Mouse (Mus musculus) myocyte (in vitro differentiated cells): ENCODE results near the gene 1110017D15Rik. TPM values are rescaled to one million over a fixed set of nuclear protein-coding genes. Genes with fewer than 3 reads are reported as not detected.

Experiments used
- H3K27me3 ChIP-seq: one replicate; pipeline ENCODE4 v1.6.1; 2011; ENCODE audit not compliant: control insufficient read depth, insufficient read depth, insufficient read length
- H3K36me3 ChIP-seq: one replicate; pipeline ENCODE4 v1.6.1; 2011; ENCODE audit not compliant: control insufficient read depth, insufficient read depth
- H3K4me2 ChIP-seq: one replicate; pipeline ENCODE4 v1.6.1; 2011; ENCODE audit warnings: low read depth, control low read depth
- H3K4me3 ChIP-seq: one replicate; pipeline ENCODE4 v1.5.1; 2011; ENCODE audit warnings: mild to moderate bottlenecking, control low read depth, moderate library complexity
- H3K79me2 ChIP-seq: one replicate; pipeline ENCODE4 v1.6.1; 2011; ENCODE audit not compliant: control insufficient read depth, insufficient read depth
- H3ac ChIP-seq: one replicate; pipeline ENCODE4 v1.6.1; 2011; ENCODE audit not compliant: control insufficient read depth, insufficient read length
- CEBPB ChIP-seq: IDR thresholded peaks from 2 replicates; pipeline ENCODE4 v1.6.1; 2011; ENCODE audit warnings: mild to moderate bottlenecking, moderate library complexity; ENCODE audit not compliant: poor library complexity, insufficient read depth, severe bottlenecking
- E2F4 ChIP-seq: IDR thresholded peaks from one replicate; pipeline ENCODE4 v1.6.1; 2011; ENCODE audit warnings: mild to moderate bottlenecking, control low read depth, moderate library complexity; ENCODE audit not compliant: insufficient read depth
- MAX ChIP-seq: IDR thresholded peaks from one replicate; pipeline ENCODE4 v1.6.1; 2011; ENCODE audit warnings: low read depth, mild to moderate bottlenecking, control low read depth
- MYOD1 ChIP-seq, 3 experiments: IDR thresholded peaks; one replicate each; pipeline ENCODE4 v1.6.1; 2011; ENCODE audit warnings: control low read depth in 2 of 3, low read depth in 2 of 3, mild to moderate bottlenecking in 2 of 3, moderate library complexity in 1 of 3; ENCODE audit not compliant: insufficient read length in 2 of 3, control insufficient read depth in 1 of 3
- MYOG ChIP-seq, 3 experiments: IDR thresholded peaks; one replicate each; pipeline ENCODE4 v1.6.1; 2011; ENCODE audit warnings: control low read depth in 2 of 3, low read depth in 2 of 3, mild to moderate bottlenecking in 2 of 3; ENCODE audit not compliant: insufficient read length in 2 of 3, control insufficient read depth in 1 of 3, insufficient read depth in 1 of 3
- POLR2A ChIP-seq: IDR thresholded peaks from one replicate; pipeline ENCODE4 v1.6.1; 2011; ENCODE audit warnings: low read depth, mild to moderate bottlenecking, control low read depth, moderate library complexity; ENCODE audit not compliant: insufficient read length
- POLR2AphosphoS2 ChIP-seq: IDR thresholded peaks from one replicate; pipeline ENCODE4 v1.6.1; 2011; ENCODE audit warnings: low read depth, control low read depth; ENCODE audit not compliant: insufficient read length
- REST ChIP-seq: IDR thresholded peaks from one replicate; pipeline ENCODE4 v1.6.1; 2011; ENCODE audit warnings: mild to moderate bottlenecking, control low read depth, moderate library complexity; ENCODE audit not compliant: insufficient read depth, insufficient read length
- SRF ChIP-seq: IDR thresholded peaks from one replicate; pipeline ENCODE4 v1.6.1; 2011; ENCODE audit warnings: low read depth; ENCODE audit not compliant: control insufficient read depth, insufficient read length
- TCF12 ChIP-seq: IDR thresholded peaks from one replicate; pipeline ENCODE4 v1.6.1; 2011; ENCODE audit warnings: mild to moderate bottlenecking, control low read depth; ENCODE audit not compliant: poor library complexity, insufficient read depth, severe bottlenecking
- TCF3 ChIP-seq: IDR thresholded peaks from one replicate; pipeline ENCODE4 v1.6.1; 2011; ENCODE audit warnings: low read depth, control low read depth; ENCODE audit not compliant: insufficient read length
- USF1 ChIP-seq: IDR thresholded peaks from one replicate; pipeline ENCODE4 v1.6.1; 2011; ENCODE audit warnings: low read depth, mild to moderate bottlenecking, control low read depth, moderate library complexity
- polyA plus RNA-seq: library from polyadenylated mRNA; unstranded; fragments of >200 nt; fragmentation: generic; extraction: Trizol; gene quantifications from one replicate; pipeline ENCODE4 v1.2.1, GENCODE M21; 2012; ENCODE audit warnings: missing spikeins

1110017D15Rik gene
- polyA plus RNA-seq, 1 experiment, result 0.06 TPM

GRCm38 (mm10) chr4:41556311-41556953, 39.3 kb upstream of the 1110017D15Rik start:
- Histone ChIP-seq H3K79me2 (no peaks in the 10 kb centered on the region), H3K27me3 (no peaks in the 10 kb centered on the region), H3K36me3 (no peaks in the 10 kb centered on the region), H3K4me2 (no peak overlapping the region), H3K4me3 (no peak overlapping the region), H3ac (no peak overlapping the region)
- TF ChIP-seq MAX (no peak), SRF (no peak), CEBPB (no peak), E2F4 (no peak), MYOD1 (IDR thresholded peaks at IDR 0.05; ENCODE audit: control insufficient read depth in 1 of 3, insufficient read length in 2 of 3, low read depth in 2 of 3) (no peak), REST (no peak), POLR2A (no peak), USF1 (no peak), MYOG (IDR thresholded peaks at IDR 0.05; ENCODE audit: control insufficient read depth in 1 of 3, insufficient read depth in 1 of 3, insufficient read length in 2 of 3, low read depth in 2 of 3) (no peak), POLR2AphosphoS2 (no peak), TCF12 (no peak), TCF3 (no peak)

GRCm38 (mm10) chr4:41554994-41555663, 38.0 kb upstream of the 1110017D15Rik start:
- no peaks in the 10 kb centered on the region for H3K79me2 ChIP-seq
- TF ChIP-seq POLR2A, result no peak
- no peak for TF ChIP-seq TCF3
- TF ChIP-seq USF1, result no peak
- no peak for TF ChIP-seq MAX
- TF ChIP-seq CEBPB, result no peak
- TF ChIP-seq REST, result no peak
- no peak for TF ChIP-seq MYOD1 (IDR thresholded peaks at IDR 0.05; ENCODE audit: control insufficient read depth in 1 of 3, insufficient read length in 2 of 3, low read depth in 2 of 3)
- TF ChIP-seq E2F4, result no peak
- TF ChIP-seq POLR2AphosphoS2, result no peak
- TF ChIP-seq TCF12, result no peak
- no peak for TF ChIP-seq SRF
- TF ChIP-seq MYOG (IDR thresholded peaks at IDR 0.05; ENCODE audit: control insufficient read depth in 1 of 3, insufficient read depth in 1 of 3, insufficient read length in 2 of 3, low read depth in 2 of 3), result no peak
- H3K4me2 ChIP-seq, result no peak overlapping the region
- no peaks in the 10 kb centered on the region for H3K27me3 ChIP-seq
- H3K36me3 ChIP-seq, result no peaks in the 10 kb centered on the region
- no peak overlapping the region for H3ac ChIP-seq
- H3K4me3 ChIP-seq, result no peak overlapping the region

DNA sequence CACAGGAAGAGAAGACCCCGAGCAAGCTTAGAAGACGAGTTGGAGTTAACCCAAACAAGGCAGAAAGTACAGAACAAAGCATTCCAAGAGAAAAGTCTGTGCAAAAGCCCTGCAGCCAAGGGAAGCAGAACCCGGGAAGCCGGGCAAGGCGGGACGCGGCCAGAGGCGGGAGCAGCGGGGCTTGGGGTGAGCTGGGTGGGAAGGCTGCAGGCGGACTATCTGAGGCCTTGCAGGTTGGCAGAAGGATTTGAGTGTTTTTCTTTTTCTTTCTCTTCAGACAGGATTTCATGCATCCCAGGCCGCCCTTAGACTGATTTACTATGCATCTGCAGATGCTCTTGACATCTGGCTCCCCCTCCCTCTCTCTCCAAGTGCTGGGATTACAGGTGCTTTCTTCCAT, 36.0 kb upstream of the 1110017D15Rik start:
- Histone ChIP-seq H3K4me2 (no peak overlapping the region), H3K79me2 (no peaks in the 10 kb centered on the region), H3K4me3 (no peak overlapping the region), H3ac (no peak overlapping the region), H3K27me3 (no peaks in the 10 kb centered on the region), H3K36me3 (no peaks in the 10 kb centered on the region)
- no peak for TF ChIP-seq POLR2A
- TF ChIP-seq SRF, result no peak
- no peak for TF ChIP-seq CEBPB
- no peak for TF ChIP-seq USF1
- no peak for TF ChIP-seq TCF12
- no peak for TF ChIP-seq POLR2AphosphoS2
- TF ChIP-seq MYOD1 (IDR thresholded peaks at IDR 0.05; ENCODE audit: control insufficient read depth in 1 of 3, insufficient read length in 2 of 3, low read depth in 2 of 3), result no peak
- no peak for TF ChIP-seq TCF3
- no peak for TF ChIP-seq MYOG (IDR thresholded peaks at IDR 0.05; ENCODE audit: control insufficient read depth in 1 of 3, insufficient read depth in 1 of 3, insufficient read length in 2 of 3, low read depth in 2 of 3)
- no peak for TF ChIP-seq E2F4
- no peak for TF ChIP-seq MAX
- no peak for TF ChIP-seq REST

DNA sequence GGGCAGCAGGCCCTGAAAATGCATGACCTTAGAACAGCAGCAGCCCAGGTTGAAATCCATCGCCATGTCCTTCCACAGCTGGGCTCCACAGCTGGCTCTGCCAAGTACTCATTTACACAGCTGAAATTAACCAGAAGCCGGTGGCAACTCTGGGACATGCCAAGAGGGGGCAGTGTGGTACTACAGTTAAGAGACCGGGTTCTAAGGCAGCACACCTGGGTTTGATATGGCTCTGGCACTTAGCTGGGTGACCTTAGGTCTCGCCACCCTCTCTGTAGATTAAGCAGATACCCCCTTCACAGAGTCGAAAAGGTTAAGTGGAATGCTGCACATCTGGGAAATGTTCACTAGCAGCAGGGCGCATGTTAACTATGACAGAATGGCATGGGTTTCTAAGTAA, 35.4 kb upstream of the 1110017D15Rik start:
- H3K4me2 ChIP-seq, result no peak overlapping the region
- H3ac ChIP-seq, result no peak overlapping the region
- TF ChIP-seq MAX (no peak), POLR2A (no peak), REST (no peak), MYOD1 (IDR thresholded peaks at IDR 0.05; ENCODE audit: control insufficient read depth in 1 of 3, insufficient read length in 2 of 3, low read depth in 2 of 3) (no peak), CEBPB (no peak), USF1 (no peak), TCF3 (no peak)
- H3K36me3 ChIP-seq, result no peaks in the 10 kb centered on the region
- H3K27me3 ChIP-seq, result no peaks in the 10 kb centered on the region
- H3K79me2 ChIP-seq, result no peaks in the 10 kb centered on the region
- H3K4me3 ChIP-seq, result no peak overlapping the region

- TF ChIP-seq POLR2AphosphoS2, result no peak
- TF ChIP-seq SRF, result no peak
- no peak for TF ChIP-seq POLR2A
- TF ChIP-seq CEBPB, result no peak
- no peak overlapping the region for H3ac ChIP-seq
- no peak overlapping the region for H3K4me3 ChIP-seq
- H3K27me3 ChIP-seq, result no peaks in the 10 kb centered on the region
- H3K4me2 ChIP-seq, result no peak overlapping the region
- H3K79me2 ChIP-seq, result no peaks in the 10 kb centered on the region
- H3K36me3 ChIP-seq, result no peaks in the 10 kb centered on the region
Measured at GRCm38 (mm10) chr4:41547086-41547485, 30.0 kb upstream of the 1110017D15Rik start.
